Mouse (Mus musculus) embryonic facial prominence, embryonic 12.5 days (tissue): ENCODE data around the gene Catsperd. TPM values are rescaled to one million over a fixed set of nuclear protein-coding genes. Genes with fewer than 3 reads are reported as not detected.
A peak's percentile ranks its signal among the peaks of the same experiment; 100 is the strongest.

Source experiments
- ATAC-seq: fragments of 200-750 bp; cut with Nextera tagmentation; 2 replicates; pipeline ENCODE4 v1.8.0; 2017; ENCODE audit not compliant: insufficient number of reproducible peaks, insufficient read depth, low FRiP score, low TSS enrichment
- H3K27ac ChIP-seq: fragments of 300-500 bp; sonication (generic); 2 replicates; pipeline ENCODE4 v1.5.1; 2016; ENCODE audit warnings: mild to moderate bottlenecking
- H3K27me3 ChIP-seq: fragments of 300-500 bp; sonication (generic); 2 replicates; pipeline ENCODE4 v1.6.1; 2016; ENCODE audit warnings: mild to moderate bottlenecking, moderate library complexity
- H3K36me3 ChIP-seq: fragments of 300-500 bp; sonication (generic); 2 replicates; pipeline ENCODE4 v1.6.1; 2016; ENCODE audit warnings: mild to moderate bottlenecking
- H3K4me1 ChIP-seq: fragments of 300-500 bp; sonication (generic); 2 replicates; pipeline ENCODE4 v1.6.1; 2016
- H3K4me2 ChIP-seq: fragments of 300-500 bp; sonication (generic); replicated peaks from 2 replicates; pipeline ENCODE4 v1.6.1; 2016; ENCODE audit warnings: mild to moderate bottlenecking, moderate library complexity
- H3K4me3 ChIP-seq: fragments of 300-500 bp; sonication (generic); 2 replicates; pipeline ENCODE4 v1.5.1; 2016; ENCODE audit warnings: mild to moderate bottlenecking
- H3K9ac ChIP-seq: fragments of 300-500 bp; sonication (generic); 2 replicates; pipeline ENCODE4 v1.6.1; 2016; ENCODE audit warnings: mild to moderate bottlenecking, moderate library complexity
- H3K9me3 ChIP-seq: fragments of 300-500 bp; sonication (generic); 2 replicates; pipeline ENCODE4 v1.6.1; 2016; ENCODE audit warnings: mild to moderate bottlenecking, moderate library complexity
- WGBS: fragments of 180-500 bp; shearing (Covaris S2); methylation state at CpG from one replicate; pipeline ENCODE4 v1.1.7; 2016; 5-methylcytosine and 5-hydroxymethylcytosine counted together
- polyA plus RNA-seq: library from polyadenylated mRNA; unstranded; fragments of >200 nt; fragmentation: Nextera tagmentation; extraction: Ambion mirVana; gene quantifications from 2 replicates; pipeline ENCODE4 v1.2.1, GENCODE M21; 2016

The Catsperd gene
- polyA plus RNA-seq: 0.74 and 0.88 TPM in 2 replicates

- peak within 1 kb of the TSS; percentile 96 for H3K4me3 ChIP-seq
- peak within 1 kb of the TSS; percentile 94 for H3K4me2 ChIP-seq
- no peaks in the 10 kb centered on the region for H3K9me3 ChIP-seq
- peaks cover 17% of the 10 kb centered on the region for H3K4me1 ChIP-seq
- peak within 1 kb of the TSS; percentile 80 for H3K27ac ChIP-seq
- peaks cover 8% of the 10 kb centered on the region for H3K36me3 ChIP-seq
- 12% methylated on average over 26 of the region's 26 CpGs for WGBS
- peak within 1 kb of the TSS; percentile 35 for H3K9ac ChIP-seq
- no peaks in the 10 kb centered on the region for H3K27me3 ChIP-seq
- peak; percentile 58 for ATAC-seq
Measured at GRCm38 (mm10) chr17:56627530-56628277, at the start of gene Catsperd. Gene Catsperd, plus strand, starts transcription at chr17:56628143.

GRCm38 (mm10) chr17:56583071-56583470 lies 44.9 kb upstream of the Catsperd start:
- no peak for ATAC-seq
- peaks cover 63% of the 10 kb centered on the region for H3K36me3 ChIP-seq

GRCm38 (mm10) chr17:56583611-56584256 lies 44.2 kb upstream of the Catsperd start:
- Histone ChIP-seq H3K4me3 (peak overlapping the region; percentile 70), H3K27ac (peak overlapping the region; percentile 93), H3K4me2 (peak overlapping the region; percentile 94), H3K36me3 (peaks cover 63% of the 10 kb centered on the region), H3K4me1 (peaks cover 34% of the 10 kb centered on the region), H3K9me3 (no peaks in the 10 kb centered on the region), H3K9ac (peak overlapping the region; percentile 79), H3K27me3 (no peaks in the 10 kb centered on the region)
- 2% methylated on average over 33 of the region's 33 CpGs for WGBS
- ATAC-seq: no peak; the same call in 1 of the 2 replicates

More at GRCm38 (mm10) chr17:56583071-56583470, 44.9 kb upstream of the Catsperd start:
- no peaks in the 10 kb centered on the region for H3K9me3 ChIP-seq
- WGBS: 79% methylated on average over 1 of the region's 1 CpGs
- H3K4me1 ChIP-seq: peaks cover 34% of the 10 kb centered on the region
- no peaks in the 10 kb centered on the region for H3K27me3 ChIP-seq
- H3K4me3 ChIP-seq: peak overlapping the region; percentile 70
- peak overlapping the region; percentile 79 for H3K9ac ChIP-seq
- H3K27ac ChIP-seq: no peak overlapping the region
- peak overlapping the region; percentile 94 for H3K4me2 ChIP-seq

- Histone ChIP-seq H3K4me2 (peak within 1 kb of the TSS; percentile 94), H3K27ac (peak within 1 kb of the TSS; percentile 94), H3K36me3 (peaks cover 64% of the 10 kb centered on the region), H3K4me3 (peak within 1 kb of the TSS; percentile 70), H3K27me3 (no peaks in the 10 kb centered on the region), H3K4me1 (peaks cover 34% of the 10 kb centered on the region), H3K9me3 (no peaks in the 10 kb centered on the region), H3K9ac (peak within 1 kb of the TSS; percentile 79)
- WGBS: under 1% methylated on average over 85 of the region's 101 CpGs
- peak; percentile 94 for ATAC-seq
Measured at GRCm38 (mm10) chr17:56584257-56585130, 43.4 kb upstream of the Catsperd start, which contains the start of the genes Safb2 and Safb. Gene Safb2, minus strand, starts transcription at chr17:56584585. Gene Safb, plus strand, starts transcription at chr17:56584825.

GRCm38 (mm10) chr17:56585171-56585821 lies 42.6 kb upstream of the Catsperd start:
- Histone ChIP-seq H3K9ac (peak overlapping the region; percentile 79), H3K27ac (peak overlapping the region; percentile 94), H3K9me3 (no peaks in the 10 kb centered on the region), H3K27me3 (no peaks in the 10 kb centered on the region), H3K4me2 (peak overlapping the region; percentile 87), H3K4me3 (peak overlapping the region; percentile 70), H3K4me1 (peaks cover 34% of the 10 kb centered on the region), H3K36me3 (peaks cover 65% of the 10 kb centered on the region)
- under 1% methylated on average over 56 of the region's 61 CpGs for WGBS
- no peak for ATAC-seq

GRCm38 (mm10) chr17:56587773-56588172 lies 40.2 kb upstream of the Catsperd start:
- Histone ChIP-seq H3K27ac (no peak overlapping the region), H3K27me3 (no peaks in the 10 kb centered on the region), H3K4me3 (no peak overlapping the region), H3K36me3 (peaks cover 68% of the 10 kb centered on the region), H3K9me3 (no peaks in the 10 kb centered on the region), H3K4me2 (0 out of 2 replicates have a peak overlapping the region, but pooled peaks have one; percentile 13), H3K9ac (peak overlapping the region; percentile 0; the same call in 1 of the 2 replicates), H3K4me1 (peaks cover 27% of the 10 kb centered on the region)
- 86% methylated on average over 1 of the region's 1 CpGs for WGBS
- no peak for ATAC-seq

- Histone ChIP-seq H3K27me3 (no peaks in the 10 kb centered on the region), H3K4me3 (no peak overlapping the region), H3K27ac (no peak overlapping the region), H3K9ac (no peak overlapping the region), H3K4me2 (no peak overlapping the region), H3K36me3 (peaks cover 75% of the 10 kb centered on the region), H3K9me3 (no peaks in the 10 kb centered on the region), H3K4me1 (peaks cover 20% of the 10 kb centered on the region)
- no peak for ATAC-seq
- WGBS: 89% methylated on average over 4 of the region's 4 CpGs
Measured at GRCm38 (mm10) chr17:56588921-56589320, 39.0 kb upstream of the Catsperd start.

GRCm38 (mm10) chr17:56592553-56592952 lies 35.4 kb upstream of the Catsperd start:
- H3K9ac ChIP-seq: no peak overlapping the region
- H3K4me2 ChIP-seq: no peak overlapping the region
- no peak for ATAC-seq
- peaks cover 2% of the 10 kb centered on the region for H3K4me1 ChIP-seq
- peaks cover 98% of the 10 kb centered on the region for H3K36me3 ChIP-seq
- no peak overlapping the region for H3K27ac ChIP-seq
- no peaks in the 10 kb centered on the region for H3K27me3 ChIP-seq
- H3K9me3 ChIP-seq: no peaks in the 10 kb centered on the region
- no peak overlapping the region for H3K4me3 ChIP-seq

GRCm38 (mm10) chr17:56593527-56594271 lies 34.2 kb upstream of the Catsperd start:
- ATAC-seq: peak; percentile 32; the same call in 1 of the 2 replicates
- Histone ChIP-seq H3K4me3 (no peak overlapping the region), H3K27me3 (no peaks in the 10 kb centered on the region), H3K27ac (no peak overlapping the region), H3K9ac (no peak overlapping the region), H3K4me2 (no peak overlapping the region), H3K9me3 (no peaks in the 10 kb centered on the region), H3K36me3 (peaks cover 94% of the 10 kb centered on the region), H3K4me1 (no peaks in the 10 kb centered on the region)
- WGBS: 93% methylated on average over 8 of the region's 8 CpGs

GRCm38 (mm10) chr17:56603186-56604069 lies 24.5 kb upstream of the Catsperd start:
- Histone ChIP-seq H3K4me3 (no peak overlapping the region), H3K9me3 (no peaks in the 10 kb centered on the region), H3K27ac (no peak overlapping the region), H3K4me2 (no peak overlapping the region), H3K4me1 (peaks cover 2% of the 10 kb centered on the region), H3K27me3 (no peaks in the 10 kb centered on the region), H3K36me3 (peaks cover 85% of the 10 kb centered on the region), H3K9ac (no peak overlapping the region)
- 94% methylated on average over 28 of the region's 28 CpGs for WGBS
- ATAC-seq: no peak
